13 mouse cellular contexts compared by ENCODE assay signal in the genomic region with DNA sequence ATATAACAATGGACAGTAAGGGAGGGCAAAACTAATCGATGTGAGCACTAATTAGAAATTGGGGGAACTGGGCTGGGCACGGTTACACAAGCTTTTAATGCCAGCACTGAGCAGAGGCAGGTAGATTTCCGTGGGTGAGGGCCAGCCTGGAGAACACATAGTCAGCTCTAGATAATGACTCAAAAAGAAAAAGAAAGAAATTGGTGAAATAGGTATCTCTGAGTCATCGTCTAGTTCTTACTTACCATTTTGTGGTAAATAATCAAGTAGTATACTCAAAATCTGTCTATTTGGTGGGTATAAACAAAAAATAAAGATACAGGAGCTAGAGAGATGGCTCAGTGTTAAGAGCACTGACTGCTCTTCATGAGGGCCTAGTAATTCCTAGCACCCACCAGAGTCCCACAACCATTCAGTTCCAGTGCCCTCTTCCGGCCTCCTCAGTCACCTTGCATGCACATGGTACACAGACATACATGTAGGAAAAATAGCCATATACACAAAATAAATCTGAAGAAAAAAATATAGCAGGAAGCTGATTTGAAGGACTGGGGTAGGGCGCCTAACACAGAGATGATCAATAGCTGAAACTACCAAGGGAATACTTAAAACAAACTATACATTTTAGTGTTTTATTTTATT. TPM values are rescaled to one million over a fixed set of nuclear protein-coding genes. Genes with fewer than 3 reads are reported as not detected.
"Had no signal": no experiment of that assay in that cellular context is flagged by ENCODE, and none has a peak within 500 bp of the region (broad histone marks: within the 10 kb centered on the region; RNA-seq: fewer than 3 reads in every experiment).

No protein-coding gene starts in this region.

- H3K9me3 ChIP-seq: limb, embryonic 15.5 days; liver, embryonic 12.5 days; lung, embryonic 15.5 days; megakaryocyte, embryonic 14.5 days; midbrain, embryonic 15.5 days; neural tube, embryonic 12.5 days had no signal

- H3K4me2 ChIP-seq: limb, embryonic 15.5 days; liver, embryonic 12.5 days; lung, embryonic 15.5 days; midbrain, embryonic 11.5 days; midbrain, embryonic 15.5 days; neural tube, embryonic 12.5 days had no signal

- H3K36me3 ChIP-seq: midbrain, embryonic 15.5 days had no signal

- H3K9ac ChIP-seq: limb, embryonic 15.5 days; liver, embryonic 12.5 days; lung, embryonic 15.5 days; midbrain, embryonic 15.5 days; neural tube, embryonic 12.5 days had no signal

- DNase-seq: kidney, postnatal 10 days; kidney, postnatal 4 days; lung, postnatal 14 days had no signal

- H3K27ac ChIP-seq: limb, embryonic 15.5 days; liver, embryonic 12.5 days; lung, embryonic 15.5 days; macrophage; midbrain, embryonic 15.5 days; neural tube, embryonic 12.5 days; stomach, postnatal 0 days had no signal

- H3K4me3 ChIP-seq: limb, embryonic 15.5 days; liver, embryonic 12.5 days; lung, embryonic 15.5 days; megakaryocyte, embryonic 14.5 days; midbrain, embryonic 15.5 days; neural tube, embryonic 12.5 days had no signal

- ATAC-seq: liver, embryonic 12.5 days; midbrain, embryonic 15.5 days had no signal

- H3K4me1 ChIP-seq: lung, embryonic 15.5 days; neural tube, embryonic 12.5 days had no signal

- H3K27me3 ChIP-seq: limb, embryonic 15.5 days; liver, embryonic 12.5 days; lung, embryonic 15.5 days; megakaryocyte, embryonic 14.5 days; midbrain, embryonic 15.5 days; neural tube, embryonic 12.5 days had no signal

RNA-seq across cellular contexts. Expression of gene Cabp7, which starts 58.5 kb away (rescaled TPM):
- total RNA-seq: monocyte, adult 5-6 weeks had no signal
- polyA plus RNA-seq: lung, embryonic 15.5 days had no signal
